Mouse (Mus musculus): ENCODE data around the gene Apoh. TPM values are rescaled to one million over a fixed set of nuclear protein-coding genes. Genes with fewer than 3 reads are reported as not detected.
A peak's percentile ranks its signal among the peaks of the same experiment; 100 is the strongest.

Apoh gene
- not detected in 2 replicates for total RNA-seq (2012; rRNA removed)
- total RNA-seq (2014; rRNA removed) = 0.95 TPM in 1 of 2 replicates, not detected in the other
- not detected in 2 replicates for polyA plus RNA-seq (2012; ENCODE audit: insufficient read length, low read depth)

- Histone ChIP-seq H3K4me3 (replicated peaks in 1 of 3; ENCODE audit: low read depth in 2 of 3, low read length in 2 of 3, poor library complexity in 1 of 3) (peak within 1 kb of the TSS; percentile 91 to 95 (median 94)), H3K27me3 (replicated peaks) (no peaks in the 10 kb centered on the region), H3K4me1 (ENCODE audit: control insufficient read depth in 1 of 2, insufficient read depth in 2 of 2) (peaks cover 2 to 34% of the 10 kb centered on the region in 2 experiments), H3K36me3 (replicated peaks in 1 of 2; ENCODE audit: control insufficient read depth in 1 of 2, insufficient read depth in 1 of 2, low read length in 1 of 2) (peaks cover 3 to 19% of the 10 kb centered on the region in 2 experiments), H3K9me3 (replicated peaks; ENCODE audit: low read length) (no peaks in the 10 kb centered on the region), H3K4me2 (ENCODE audit: insufficient read depth, low read depth, poor library complexity, severe bottlenecking) (peak within 1 kb of the TSS; percentile 86), H3K27ac (ENCODE audit: insufficient read depth, low read depth) (peak within 1 kb of the TSS; percentile 6; the same call in 1 of the 2 replicates), H3K9ac (ENCODE audit: insufficient read depth, low read depth) (peak within 1 kb of the TSS; percentile 81), H3K79me2 (replicated peaks; ENCODE audit: control insufficient read depth, extremely low read depth, insufficient read depth, poor library complexity, severe bottlenecking) (peaks cover 30% of the 10 kb centered on the region)
- DNase-seq (ENCODE audit: extremely low read depth) = no peak
- peak; percentile 56 for TF ChIP-seq MXI1 (IDR thresholded peaks at IDR 0.05; ENCODE audit: low read depth, low read length)
- no peak for TF ChIP-seq POLR2A (IDR thresholded peaks at IDR 0.05; ENCODE audit: low read depth, low read length)
- TF ChIP-seq USF2 (conservative IDR thresholded peaks at IDR 0.05; ENCODE audit: low read depth, low read length) = no peak
- TF ChIP-seq CTCF (conservative IDR thresholded peaks at IDR 0.05 in 1 of 2, IDR thresholded peaks at IDR 0.05 in 1 of 2; ENCODE audit: low read depth in 2 of 2, low read length in 2 of 2) = no peak
- TF ChIP-seq MAZ (IDR thresholded peaks at IDR 0.05; ENCODE audit: low read depth, low read length) = 0 out of 2 replicates have a peak, but pooled peaks have one; percentile 23
- 0 out of 2 replicates have a peak, but pooled peaks have one; percentile 14 for TF ChIP-seq BHLHE40 (IDR thresholded peaks at IDR 0.05; ENCODE audit: low read depth, low read length)
- peak; percentile 39; the same call in 1 of the 2 replicates for TF ChIP-seq NRF1 (IDR thresholded peaks at IDR 0.05; ENCODE audit: low read depth, low read length)
- peak; percentile 85; the same call in 1 of the 2 replicates for TF ChIP-seq CHD1 (IDR thresholded peaks at IDR 0.05; ENCODE audit: low read depth, low read length)
- 0 out of 2 replicates have a peak, but pooled peaks have one; percentile 38 for TF ChIP-seq RCOR1 (conservative IDR thresholded peaks at IDR 0.05; ENCODE audit: low read depth, low read length)
- no peak for TF ChIP-seq ZNF384 (IDR thresholded peaks at IDR 0.05; ENCODE audit: low read depth, low read length)
- TF ChIP-seq SMC3 (IDR thresholded peaks at IDR 0.05; ENCODE audit: low read depth, low read length) = peak; percentile 13
- peak; percentile 85; the same call in 1 of the 2 replicates for TF ChIP-seq UBTF (IDR thresholded peaks at IDR 0.05; ENCODE audit: low read depth, low read length)
- dilution Hi-C loops (cut with MboI; ENCODE audit: extremely low pct_ligation_motif_present, extremely low pct_unique_long_range_greater_than_20kb, low sequenced_read_pairs) = no loop called here
- in situ Hi-C loops (cut with MboI; ENCODE audit: low pct_ligation_motif_present, low pct_unique_long_range_greater_than_20kb, low sequenced_read_pairs) = no loop called here
Measured at GRCm38 (mm10) chr11:108342781-108343768, at the start of gene Apoh. Gene Apoh (plus strand): TSS chr11:108343354.

GRCm38 (mm10) chr11:108293843-108294242 lies 49.3 kb upstream of the Apoh start:
- no peak overlapping the region for H3K27ac ChIP-seq (ENCODE audit: insufficient read depth, low read depth)
- DNase-seq (ENCODE audit: extremely low read depth) = no peak
- peaks cover 5 to 86% of the 10 kb centered on the region in 2 experiments for H3K36me3 ChIP-seq (replicated peaks in 1 of 2; ENCODE audit: control insufficient read depth in 1 of 2, insufficient read depth in 1 of 2, low read length in 1 of 2)
- in situ Hi-C loops (cut with MboI; ENCODE audit: low pct_ligation_motif_present, low pct_unique_long_range_greater_than_20kb, low sequenced_read_pairs) = no loop called here
- TF ChIP-seq MXI1 (IDR thresholded peaks at IDR 0.05; ENCODE audit: low read depth, low read length) = no peak
- peak; percentile 10; the same call in 1 of the 2 replicates for TF ChIP-seq BHLHE40 (IDR thresholded peaks at IDR 0.05; ENCODE audit: low read depth, low read length)
- no peak overlapping the region for H3K4me3 ChIP-seq (replicated peaks in 1 of 3; ENCODE audit: low read depth in 2 of 3, low read length in 2 of 3, poor library complexity in 1 of 3)
- H3K4me2 ChIP-seq (ENCODE audit: insufficient read depth, low read depth, poor library complexity, severe bottlenecking) = no peak overlapping the region
- H3K79me2 ChIP-seq (replicated peaks; ENCODE audit: control insufficient read depth, extremely low read depth, insufficient read depth, poor library complexity, severe bottlenecking) = peaks cover 8% of the 10 kb centered on the region
- H3K4me1 ChIP-seq (ENCODE audit: control insufficient read depth in 1 of 2, insufficient read depth in 2 of 2) = peaks cover 5 to 68% of the 10 kb centered on the region in 2 experiments; a peak in 3 of 4 replicates
- dilution Hi-C loops (cut with MboI; ENCODE audit: extremely low pct_ligation_motif_present, extremely low pct_unique_long_range_greater_than_20kb, low sequenced_read_pairs) = no loop called here
- peaks cover 2% of the 10 kb centered on the region for H3K9me3 ChIP-seq (replicated peaks; ENCODE audit: low read length)
- no peak overlapping the region for H3K9ac ChIP-seq (ENCODE audit: insufficient read depth, low read depth)
- no peaks in the 10 kb centered on the region for H3K27me3 ChIP-seq (replicated peaks)

Data from CH12.LX (cell line).